Mouse (Mus musculus): ENCODE measurements at regions not wholly inside any gene's neighbourhood (a gene's known extent, or its start where the extent isn't known, plus 50 kb on each side); places are given as distances from the start of the nearest gene placed in this dataset.

DNA sequence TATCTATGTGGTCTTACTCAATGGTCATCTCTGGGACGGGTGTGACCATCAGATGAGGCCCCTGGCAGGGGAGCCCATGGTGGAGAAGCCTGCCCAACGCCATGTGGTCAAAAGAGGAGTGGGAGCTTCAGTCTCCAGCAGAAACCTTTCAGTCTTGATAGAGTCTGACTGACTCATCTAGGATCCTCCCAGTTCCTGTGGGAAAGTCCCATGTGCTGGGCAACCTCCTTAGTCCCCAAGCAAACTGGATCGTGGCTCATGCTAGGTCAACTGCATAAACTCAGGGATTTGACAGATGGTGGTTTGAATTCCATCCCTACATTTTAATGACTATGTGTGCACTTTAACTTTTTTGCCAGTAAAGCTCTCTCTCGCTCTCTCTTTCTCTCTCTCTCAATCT, 55.4 kb upstream of the Tpm1 start:
- Histone ChIP-seq H3K9me3 (ENCODE audit: control insufficient read depth, low read length) (no peaks in the 10 kb centered on the region), H3K4me1 (replicated peaks; ENCODE audit: control insufficient read depth, insufficient read depth, low read length) (no peaks in the 10 kb centered on the region), H3K4me2 (replicated peaks) (no peak overlapping the region), H3K27ac (no peak overlapping the region), H3K36me3 (replicated peaks; ENCODE audit: control insufficient read depth, insufficient read depth) (no peaks in the 10 kb centered on the region), H3K4me3 (replicated peaks; ENCODE audit: low read length) (no peak overlapping the region), H3K9ac (no peak overlapping the region), H3K27me3 (ENCODE audit: control insufficient read depth, insufficient read depth, low read length) (no peaks in the 10 kb centered on the region)
- DNase-seq (ENCODE audit: low spot score) = no peak
- ATAC-seq (ENCODE audit: low FRiP score) = no peak
- WGBS = 80% methylated on average over 4 of the region's 4 CpGs

DNA sequence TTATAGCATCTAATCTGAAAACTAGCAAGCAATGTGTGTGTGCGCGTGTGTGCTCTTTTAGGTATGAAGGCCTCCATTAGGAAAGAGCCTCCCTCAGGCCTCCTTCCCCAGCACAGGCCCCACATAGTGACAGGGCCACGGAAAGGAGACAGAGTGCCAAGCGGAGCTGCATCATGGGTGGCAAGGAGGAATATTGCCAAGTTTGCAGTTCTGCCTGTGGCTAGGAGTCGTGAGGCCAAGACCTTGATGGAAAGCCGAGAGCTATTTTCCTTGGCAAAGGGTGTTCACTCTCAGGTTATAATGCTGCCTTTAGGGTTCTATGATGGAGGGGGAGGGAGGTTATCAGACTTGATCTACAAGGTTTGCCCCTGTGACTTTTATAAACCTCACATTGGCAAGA, 53.4 kb upstream of the Tpm1 start:
- H3K9ac ChIP-seq = no peak overlapping the region
- no peak overlapping the region for H3K4me3 ChIP-seq (replicated peaks; ENCODE audit: low read length)
- H3K4me1 ChIP-seq (replicated peaks; ENCODE audit: control insufficient read depth, insufficient read depth, low read length) = no peaks in the 10 kb centered on the region
- H3K27me3 ChIP-seq (ENCODE audit: control insufficient read depth, insufficient read depth, low read length) = no peaks in the 10 kb centered on the region
- no peak for DNase-seq (ENCODE audit: low spot score)
- no peaks in the 10 kb centered on the region for H3K36me3 ChIP-seq (replicated peaks; ENCODE audit: control insufficient read depth, insufficient read depth)
- ATAC-seq (ENCODE audit: low FRiP score) = no peak
- H3K27ac ChIP-seq = no peak overlapping the region
- H3K9me3 ChIP-seq (ENCODE audit: control insufficient read depth, low read length) = no peaks in the 10 kb centered on the region
- H3K4me2 ChIP-seq (replicated peaks) = no peak overlapping the region
- WGBS = 66% methylated on average over 6 of the region's 6 CpGs

DNA sequence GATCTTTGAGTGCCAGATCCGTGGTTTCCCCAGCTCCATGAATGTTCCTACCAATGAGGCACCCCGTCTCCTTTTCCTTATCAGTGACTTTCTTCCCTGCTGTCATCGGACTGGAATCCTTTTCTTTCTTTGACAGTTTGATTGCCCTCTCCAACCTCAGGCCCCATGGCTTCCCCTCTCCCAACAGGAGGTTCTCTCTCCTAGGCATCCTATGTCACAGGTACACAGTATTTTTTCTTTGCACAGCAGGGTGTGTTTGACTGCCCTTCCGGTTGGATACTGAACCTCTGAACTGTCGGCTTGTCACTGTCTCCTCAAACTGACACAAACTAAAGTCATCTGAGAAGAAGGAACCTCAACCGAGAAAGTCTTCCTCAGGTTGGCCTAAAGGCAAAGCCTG, 50.3 kb upstream of the Tpm1 start:
- DNase-seq (ENCODE audit: low spot score) (no peak), ATAC-seq (ENCODE audit: low FRiP score) (no peak)
- H3K4me3 ChIP-seq (replicated peaks; ENCODE audit: low read length) = no peak overlapping the region
- H3K27ac ChIP-seq = no peak overlapping the region
- H3K9me3 ChIP-seq (ENCODE audit: control insufficient read depth, low read length) = no peaks in the 10 kb centered on the region
- H3K4me2 ChIP-seq (replicated peaks) = no peak overlapping the region
- no peaks in the 10 kb centered on the region for H3K4me1 ChIP-seq (replicated peaks; ENCODE audit: control insufficient read depth, insufficient read depth, low read length)
- no peaks in the 10 kb centered on the region for H3K27me3 ChIP-seq (ENCODE audit: control insufficient read depth, insufficient read depth, low read length)
- H3K9ac ChIP-seq = no peak overlapping the region
- H3K36me3 ChIP-seq (replicated peaks; ENCODE audit: control insufficient read depth, insufficient read depth) = no peaks in the 10 kb centered on the region
- 64% methylated on average over 6 of the region's 6 CpGs for WGBS

Data from hindbrain, embryonic 14.5 days (tissue).